Mouse (Mus musculus): Measurements from ENCODE around the gene Stxbp1.

DNA sequence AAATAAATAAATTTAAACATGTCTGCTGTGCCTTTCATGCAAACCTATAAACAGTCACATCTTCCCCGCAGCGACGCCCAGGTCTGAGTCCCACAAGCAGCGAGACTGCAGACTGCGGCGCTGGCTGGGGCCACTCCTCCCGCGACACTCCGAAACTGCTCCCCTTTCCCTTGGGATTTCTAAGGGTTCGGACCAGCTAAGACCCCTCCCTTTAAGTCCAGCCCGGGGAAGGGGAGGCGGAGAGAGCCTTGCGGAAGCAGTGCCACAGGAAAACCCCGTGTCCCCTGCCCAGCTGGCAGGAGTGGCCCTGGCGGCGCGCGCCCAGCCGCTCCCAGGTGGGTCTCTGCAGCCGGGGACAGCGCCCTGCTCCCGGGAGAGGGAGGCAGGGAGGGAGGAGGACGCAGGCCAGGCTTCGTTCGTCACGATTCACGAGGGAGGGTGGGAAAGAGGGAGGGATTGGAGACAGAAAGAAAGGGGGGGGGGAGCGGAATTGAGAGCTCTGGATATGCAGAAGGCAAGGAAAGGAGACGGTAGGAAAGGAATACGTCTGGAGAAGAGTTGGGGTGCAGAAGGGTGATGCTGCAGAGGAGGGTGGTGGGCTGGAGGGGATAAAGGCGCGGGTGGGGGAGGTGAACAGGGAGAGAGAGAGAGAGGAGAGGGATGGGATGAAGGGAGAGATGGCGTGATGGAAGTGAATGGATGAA is 792 bp downstream of the Stxbp1 start:
- peak; percentile 62 for TF ChIP-seq POLR2A (IDR thresholded peaks at IDR 0.05; ENCODE audit: insufficient read depth, low read depth, low read length)
- peak; percentile 35; the same call in 1 of the 2 replicates for TF ChIP-seq CTCF (IDR thresholded peaks at IDR 0.05; ENCODE audit: insufficient read depth, low read depth, low read length)
